Mouse (Mus musculus): Measurements from ENCODE around the gene Ankrd16. TPM values are rescaled to one million over a fixed set of nuclear protein-coding genes. Genes with fewer than 3 reads are reported as not detected.

Gene Ankrd16
- 10 to 100 TPM in 1 of 2 experiments, 1 to 10 TPM in 1; 1.6 to 20.7 TPM for polyA plus RNA-seq (2012; fragmentation: generic; extraction: Trizol)

GRCm38 (mm10) chr2:11777091-11778068 lies at the start of gene Ankrd16, which contains the start of gene Fbh1:
Gene Ankrd16, plus strand, starts transcription at chr2:11777876.
Gene Fbh1, minus strand, starts transcription at chr2:11777582.

Other genes with a start within 250 kb of the Ankrd16 start
- 1 to 10 TPM in 1 of 2 experiments, under 1 TPM in 1; 0.19 to 2.0 TPM for gene Pfkfb3, start 223.8 kb upstream of the Ankrd16 start, polyA plus RNA-seq (2012; fragmentation: generic; extraction: Trizol)
- gene Rbm17, start 173.7 kb upstream of the Ankrd16 start, polyA plus RNA-seq (2012; fragmentation: generic; extraction: Trizol), result 10 to 100 TPM; 34.3 to 82.9 TPM
- not detected for gene Gm17490, start 151.6 kb upstream of the Ankrd16 start, polyA plus RNA-seq (2012; fragmentation: generic; extraction: Trizol)
- not detected for gene Il2ra, start 135.1 kb upstream of the Ankrd16 start, polyA plus RNA-seq (2012; fragmentation: generic; extraction: Trizol)
- gene Il15ra, start 72.6 kb upstream of the Ankrd16 start, polyA plus RNA-seq (2012; fragmentation: generic; extraction: Trizol), result 1 to 10 TPM in 1 of 2 experiments, under 1 TPM in 1; 0.08 to 1.8 TPM
- 10 to 100 TPM; 11.4 to 39.1 TPM for gene Fbh1, start 294 bp upstream of the Ankrd16 start, polyA plus RNA-seq (2012; fragmentation: generic; extraction: Trizol)